Mouse (Mus musculus) cerebellum, postnatal 10 days (tissue): ENCODE measurements around the gene Mrpl43.

ENCODE experiments used
- DNase-seq, 2 experiments: peaks; one replicate each; pipeline ENCODE4 v3.0.0; 2021; ENCODE audit warnings: mixed read lengths in 2 of 2

Gene Mrpl43

GRCm38 (mm10) chr19:45007021-45007420 lies 779 bp upstream of the Mrpl43 start:
- peak; percentile 42 to 56 for DNase-seq

GRCm38 (mm10) chr19:45005444-45005843 lies 798 bp downstream of the Mrpl43 start, which contains the start of gene Twnk:
Gene Twnk, plus strand, starts transcription at chr19:45005663.
- peak; percentile 58 to 59 for DNase-seq

GRCm38 (mm10) chr19:45003740-45004516 lies 2.3 kb downstream of the Mrpl43 start:
- DNase-seq, result no peak

- DNase-seq, result peak in 1 of 2 experiments; percentile 53
Observed at GRCm38 (mm10) chr19:45002301-45002700, 3.9 kb downstream of the Mrpl43 start.

GRCm38 (mm10) chr19:44999647-45000046 lies 6.6 kb downstream of the Mrpl43 start:
- no peak for DNase-seq

GRCm38 (mm10) chr19:44997786-44998185 lies 8.5 kb downstream of the Mrpl43 start:
- DNase-seq, result peak; percentile 54 to 56

- peak in 1 of 2 experiments; percentile 5 for DNase-seq
Observed at GRCm38 (mm10) chr19:44992712-44993111, 13.5 kb downstream of the Mrpl43 start.

- peak in 1 of 2 experiments; percentile 9 for DNase-seq
Observed at GRCm38 (mm10) chr19:44992246-44992645, 14.0 kb downstream of the Mrpl43 start.

- DNase-seq, result peak in 1 of 2 experiments; percentile 3
Observed at GRCm38 (mm10) chr19:44991031-44991430, 15.2 kb downstream of the Mrpl43 start.

GRCm38 (mm10) chr19:44989567-44990495 lies 16.4 kb downstream of the Mrpl43 start:
- peak; percentile 46 to 60 for DNase-seq

- DNase-seq, result peak; percentile 78 to 83
Observed at GRCm38 (mm10) chr19:44988831-44989566, 17.2 kb downstream of the Mrpl43 start, which contains the start of gene Sema4g. Gene Sema4g, plus strand, starts transcription at chr19:44989101.

GRCm38 (mm10) chr19:44988321-44988720 lies 17.9 kb downstream of the Mrpl43 start:
- no peak for DNase-seq

- DNase-seq, result peak in 1 of 2 experiments; percentile 7
Observed at GRCm38 (mm10) chr19:44987851-44988250, 18.4 kb downstream of the Mrpl43 start.

GRCm38 (mm10) chr19:44987004-44987403 lies 19.2 kb downstream of the Mrpl43 start:
- DNase-seq, result peak in 1 of 2 experiments; percentile 3

- no peak for DNase-seq
Observed at GRCm38 (mm10) chr19:44985159-44985988, 20.9 kb downstream of the Mrpl43 start.

GRCm38 (mm10) chr19:44984420-44984819 lies 21.8 kb downstream of the Mrpl43 start:
- no peak for DNase-seq

- DNase-seq, result peak in 1 of 2 experiments; percentile 8
Observed at GRCm38 (mm10) chr19:44983366-44983765, 22.9 kb downstream of the Mrpl43 start.

GRCm38 (mm10) chr19:44982477-44983115 lies 23.6 kb downstream of the Mrpl43 start:
- no peak for DNase-seq

- no peak for DNase-seq
Observed at GRCm38 (mm10) chr19:44980787-44981186, 25.5 kb downstream of the Mrpl43 start.

- no peak for DNase-seq
Observed at GRCm38 (mm10) chr19:44977148-44977547, 29.1 kb downstream of the Mrpl43 start.

GRCm38 (mm10) chr19:44976636-44977035 lies 29.6 kb downstream of the Mrpl43 start:
- no peak for DNase-seq
